Mouse (Mus musculus) C2C12 (cell line): ENCODE data around the gene Ctla2a. TPM values are rescaled to one million over a fixed set of nuclear protein-coding genes. Genes with fewer than 3 reads are reported as not detected.
"Not testable (repeated sequence)": the region's sequence is repeated elsewhere in the genome, so short reads cannot be mapped to it uniquely, and the experiment has no call there.

Experiments used
- H3K27me3 ChIP-seq: one replicate; pipeline ENCODE4 v1.6.1; 2011; ENCODE audit not compliant: control insufficient read depth, insufficient read depth, insufficient read length
- H3K36me3 ChIP-seq: one replicate; pipeline ENCODE4 v1.6.1; 2011; ENCODE audit not compliant: control insufficient read depth, insufficient read depth
- H3K4me3 ChIP-seq: one replicate; pipeline ENCODE4 v1.5.1; 2011; ENCODE audit warnings: mild to moderate bottlenecking, control low read depth; ENCODE audit not compliant: poor library complexity, insufficient read depth, severe bottlenecking
- H3K79me2 ChIP-seq: one replicate; pipeline ENCODE4 v1.6.1; 2011; ENCODE audit not compliant: control insufficient read depth, insufficient read depth
- H3K79me3 ChIP-seq: one replicate; pipeline ENCODE4 v1.6.1; 2011; ENCODE audit warnings: low read depth, control low read depth
- H3ac ChIP-seq: one replicate; pipeline ENCODE3; 2011; ENCODE audit warnings: low read depth; ENCODE audit not compliant: control insufficient read depth, insufficient read length
- CTCF ChIP-seq: IDR thresholded peaks from one replicate; pipeline ENCODE4 v1.5.1; 2011; ENCODE audit not compliant: control insufficient read depth, insufficient read depth, insufficient read length
- FOSL1 ChIP-seq: IDR thresholded peaks from one replicate; pipeline ENCODE4 v1.8.0; 2011; ENCODE audit warnings: mild to moderate bottlenecking, low read length; ENCODE audit not compliant: poor library complexity, insufficient read depth, severe bottlenecking
- MAX ChIP-seq: IDR thresholded peaks from one replicate; pipeline ENCODE4 v1.6.1; 2011; ENCODE audit warnings: mild to moderate bottlenecking, control low read depth
- MYOD1 ChIP-seq: IDR thresholded peaks from one replicate; pipeline ENCODE4 v1.6.1; 2011; ENCODE audit warnings: low read depth; ENCODE audit not compliant: control insufficient read depth, insufficient read length
- MYOG ChIP-seq: IDR thresholded peaks from one replicate; pipeline ENCODE4 v1.6.1; 2011; ENCODE audit not compliant: control insufficient read depth, insufficient read length; ENCODE audit errors: extremely low read depth
- USF1 ChIP-seq: IDR thresholded peaks from one replicate; pipeline ENCODE4 v1.6.1; 2011; ENCODE audit warnings: low read depth, mild to moderate bottlenecking, control low read depth, moderate library complexity
- long read RNA-seq, 2 experiments: library from polyadenylated mRNA; unstranded; transcript quantifications; one replicate each; pipeline ENCODE4 v2.0.0; 2019 to 2020
- polyA plus RNA-seq: library from polyadenylated mRNA; unstranded; fragments of >200 nt; fragmentation: generic; extraction: Trizol; gene quantifications from one replicate; pipeline ENCODE4 v1.2.1, GENCODE M21; 2012; ENCODE audit warnings: missing spikeins

Ctla2a gene
- polyA plus RNA-seq, result 1.6 TPM
- long read RNA-seq, experiment 1, transcript Ctla2a-201 (5 exons, 1,373 nt), result major isoform, 21 of 26 reads
- long read RNA-seq, experiment 1, partial matches to known transcripts, result 2 of 26 reads
- long read RNA-seq, experiment 1, other reads (novel, unspliced or antisense), result 2 of 26 reads
- long read RNA-seq, experiment 2, partial matches to known transcripts, result 1 of 2 reads
- long read RNA-seq, experiment 2, other reads (novel, unspliced or antisense), result 0 of 2 reads

- H3K27me3 ChIP-seq, result no peaks in the 10 kb centered on the region
- no peak for TF ChIP-seq MYOD1
- no peak for TF ChIP-seq MAX
- no peak for TF ChIP-seq MYOG
- no peak for TF ChIP-seq USF1
- TF ChIP-seq FOSL1, result no peak
- no peak for TF ChIP-seq CTCF
- no peak within 1 kb of the TSS for H3ac ChIP-seq
- no peaks in the 10 kb centered on the region for H3K36me3 ChIP-seq
- H3K79me2 ChIP-seq, result no peaks in the 10 kb centered on the region
- no peak within 1 kb of the TSS for H3K4me3 ChIP-seq
- H3K79me3 ChIP-seq, result no peaks in the 10 kb centered on the region
Observed at GRCm38 (mm10) chr13:60936500-60936901, at the start of gene Ctla2a, which contains the start of gene Gm49391. TSS of gene Ctla2a (minus strand) at chr13:60936625. TSS of gene Gm49391 (minus strand) at chr13:60936571.

DNA sequence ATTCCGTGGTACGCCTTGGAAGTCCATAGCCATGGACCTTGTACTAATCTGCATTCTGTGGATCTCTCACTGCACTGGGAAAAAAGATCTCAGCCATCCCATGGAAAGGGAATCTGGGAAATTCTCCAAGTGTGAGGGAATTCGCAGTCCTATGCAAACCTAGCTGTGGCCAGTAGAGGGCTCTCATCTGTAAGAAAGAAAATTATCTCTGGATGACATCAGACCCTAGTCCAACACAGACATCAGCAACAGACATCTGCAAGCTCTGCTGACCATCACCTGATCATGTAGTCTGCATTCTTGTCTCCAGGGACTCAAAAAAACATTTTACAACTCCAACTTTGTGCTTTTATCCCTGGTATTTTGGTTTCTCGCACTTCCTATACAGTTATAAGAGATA, 35.9 kb upstream of the Ctla2a start:
- not testable (repeated sequence) for H3ac ChIP-seq, H3K4me3 ChIP-seq, H3K79me2 ChIP-seq, H3K79me3 ChIP-seq, H3K27me3 ChIP-seq, H3K36me3 ChIP-seq

- not testable (repeated sequence) for H3K4me3 ChIP-seq, H3ac ChIP-seq, H3K79me2 ChIP-seq, H3K79me3 ChIP-seq, H3K36me3 ChIP-seq, H3K27me3 ChIP-seq
Observed at GRCm38 (mm10) chr13:60963985-60964384, 27.6 kb upstream of the Ctla2a start.

DNA sequence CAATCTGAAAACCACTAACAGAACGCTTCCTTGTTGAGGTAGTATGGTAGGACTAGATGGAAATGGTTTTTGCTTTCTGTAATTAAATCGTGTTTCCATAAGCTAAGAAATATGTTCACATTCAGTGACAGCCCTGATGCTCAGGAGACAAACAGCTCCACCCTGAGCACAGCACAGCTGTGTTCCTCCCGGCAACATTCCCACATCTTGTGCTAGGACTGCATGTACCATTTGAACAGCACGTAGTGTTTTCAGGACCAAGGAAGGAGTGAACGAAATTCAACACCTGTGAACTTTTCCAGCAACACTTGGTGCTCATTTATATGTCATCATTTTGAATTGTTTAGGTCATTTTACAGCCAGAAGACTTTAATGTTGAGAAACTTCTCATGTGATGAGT, 25.3 kb upstream of the Ctla2a start:
- TF ChIP-seq FOSL1, result no peak
- TF ChIP-seq MYOG, result no peak
- no peak for TF ChIP-seq CTCF
- no peak for TF ChIP-seq MAX
- no peak for TF ChIP-seq USF1
- Histone ChIP-seq H3K79me2 (no peaks in the 10 kb centered on the region), H3K79me3 (no peaks in the 10 kb centered on the region), H3ac (no peak overlapping the region), H3K36me3 (no peaks in the 10 kb centered on the region), H3K4me3 (no peak overlapping the region), H3K27me3 (no peaks in the 10 kb centered on the region)

DNA sequence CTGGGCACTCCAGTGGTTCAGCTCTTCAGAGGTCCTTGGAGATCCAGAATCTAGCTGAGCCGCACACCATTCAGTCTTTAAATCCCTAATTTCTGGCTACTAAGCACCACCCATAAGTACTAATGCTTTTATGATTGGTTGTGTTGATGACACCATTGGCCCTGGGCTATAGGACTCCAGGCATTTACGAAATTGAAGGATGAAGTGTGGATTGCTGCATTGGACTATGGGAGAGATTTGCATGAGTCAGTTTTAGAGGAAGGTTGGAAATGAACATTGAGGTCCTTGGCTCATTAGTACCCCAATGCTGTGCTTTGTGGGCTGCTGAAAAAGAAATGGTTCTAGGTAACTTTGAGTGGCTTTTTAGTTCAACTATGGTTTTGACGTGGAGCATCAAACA, 5.5 kb upstream of the Ctla2a start, which contains the start of gene Tpbpa:
TSS of gene Tpbpa (minus strand) at position 101 of the 400 bp plus-strand sequence.
- H3K27me3 ChIP-seq, H3ac ChIP-seq, H3K4me3 ChIP-seq, H3K79me2 ChIP-seq, H3K79me3 ChIP-seq, H3K36me3 ChIP-seq: not testable (repeated sequence)

- H3K79me3 ChIP-seq, H3ac ChIP-seq, H3K27me3 ChIP-seq, H3K4me3 ChIP-seq, H3K79me2 ChIP-seq, H3K36me3 ChIP-seq: not testable (repeated sequence)
Observed at GRCm38 (mm10) chr13:60935490-60935889, 935 bp downstream of the Ctla2a start, which contains the start of gene Gm49393. TSS of gene Gm49393 (minus strand) at chr13:60935590.

DNA sequence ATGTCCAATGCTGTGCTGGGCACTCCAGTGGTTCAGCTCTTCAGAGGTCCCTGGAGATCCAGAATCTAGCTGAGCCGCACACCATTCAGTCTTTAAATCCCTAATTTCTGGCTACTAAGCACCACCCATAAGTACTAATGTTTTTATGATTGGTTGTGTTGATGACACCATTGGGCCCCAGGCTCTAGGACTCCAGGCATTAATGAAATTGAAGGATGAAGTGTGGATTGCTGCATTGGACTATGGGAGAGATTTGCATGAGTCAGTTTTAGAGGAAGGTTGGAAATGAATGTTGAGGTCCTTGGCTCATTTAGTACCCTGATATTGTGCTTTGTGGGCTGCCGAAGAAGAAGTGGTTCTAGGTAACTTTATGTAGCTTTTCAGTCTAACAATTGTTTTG, 31.6 kb downstream of the Ctla2a start, which contains the start of gene Tpbpb:
TSS of gene Tpbpb (minus strand) at position 101 of the 400 bp plus-strand sequence.
- H3ac ChIP-seq, H3K79me3 ChIP-seq, H3K4me3 ChIP-seq, H3K27me3 ChIP-seq, H3K79me2 ChIP-seq, H3K36me3 ChIP-seq: not testable (repeated sequence)
